Mouse (Mus musculus) fibroblast of lung, adult 2 months (primary cell): ENCODE data around the gene Mmp28.

Source experiments
- DNase-seq: peaks from one replicate; pipeline ENCODE4 v3.0.0-alpha.2; 2011; ENCODE audit warnings: low read depth

The Mmp28 gene

GRCm38 (mm10) chr11:83403787-83404186, 59.1 kb downstream of the Mmp28 start:
- no peak for DNase-seq

- no peak for DNase-seq
These were observed 64.1 kb downstream of the Mmp28 start for GRCm38 (mm10) chr11:83398724-83399123.

GRCm38 (mm10) chr11:83397626-83398025, 65.2 kb downstream of the Mmp28 start:
- no peak for DNase-seq

GRCm38 (mm10) chr11:83394802-83395439, 68.0 kb downstream of the Mmp28 start:
- no peak for DNase-seq

- no peak for DNase-seq
These were observed 69.8 kb downstream of the Mmp28 start for GRCm38 (mm10) chr11:83393062-83393461.
